Mouse (Mus musculus): ENCODE data around the gene 1700102P08Rik. TPM values are rescaled to one million over a fixed set of nuclear protein-coding genes. Genes with fewer than 3 reads are reported as not detected.

1700102P08Rik gene
- 6.2 TPM for total RNA-seq (2023)

DNA sequence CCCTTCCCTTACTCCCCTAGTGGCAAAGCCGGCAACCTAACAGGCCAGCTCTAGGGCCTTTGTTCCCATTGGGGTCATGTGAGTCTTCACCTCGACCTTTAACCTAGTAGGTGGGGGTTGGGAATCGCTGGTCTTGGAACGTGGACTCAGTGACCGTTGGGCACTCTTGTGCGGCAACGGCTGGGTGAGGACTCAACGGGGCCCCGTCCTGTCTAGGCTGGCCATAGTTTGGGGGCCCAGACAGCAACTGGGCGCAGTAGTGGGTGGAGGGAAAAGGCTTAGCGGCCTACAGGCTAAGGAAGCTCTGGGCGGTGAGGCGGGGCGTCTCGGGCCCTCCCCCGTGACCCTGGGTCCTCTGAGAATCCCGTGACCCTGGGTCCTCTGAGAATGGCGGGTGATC lies at the start of gene 1700102P08Rik:
Gene 1700102P08Rik (plus strand): TSS at position 130 of the 400 bp plus-strand sequence.

DNA sequence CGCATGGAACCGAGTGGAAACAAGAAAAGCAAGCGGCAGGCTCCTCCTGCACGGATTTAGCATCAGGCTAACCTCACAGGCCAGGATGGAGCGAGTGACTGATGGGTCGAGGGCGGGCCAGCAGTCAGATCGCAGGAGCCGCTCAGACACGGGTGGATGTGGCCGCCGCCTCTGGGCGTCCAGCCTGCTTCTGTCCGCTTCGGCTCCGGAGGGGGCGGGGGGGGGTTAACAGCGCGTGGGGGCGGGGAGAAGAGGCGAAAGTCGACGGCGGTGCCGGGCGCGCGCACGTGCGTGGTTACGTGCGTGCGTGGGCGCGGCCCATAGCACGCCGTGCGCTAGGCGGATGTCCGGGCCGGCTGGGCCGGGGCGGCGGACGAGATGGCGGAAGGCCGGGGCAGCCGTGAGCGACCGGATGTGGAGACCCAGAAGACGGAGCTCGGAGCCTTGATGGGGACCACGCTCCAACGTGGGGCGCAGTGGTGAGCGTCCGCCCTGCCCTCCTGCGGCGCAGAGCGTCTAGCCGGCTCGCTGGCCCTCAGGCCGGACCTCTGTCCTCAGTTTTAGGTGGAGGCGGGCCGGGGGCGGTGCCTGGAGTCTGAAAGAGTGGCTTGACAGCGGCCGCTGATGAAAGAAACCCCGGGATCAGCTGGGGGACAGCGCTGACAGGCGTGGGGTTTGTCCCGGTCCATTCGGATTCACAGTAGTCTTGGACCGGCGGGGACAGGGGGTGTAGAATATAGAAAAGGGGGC lies 44.9 kb upstream of the 1700102P08Rik start, which contains the start of gene Usp4:
Gene Usp4 (plus strand): TSS at position 314 of the 750 bp plus-strand sequence.

DNA sequence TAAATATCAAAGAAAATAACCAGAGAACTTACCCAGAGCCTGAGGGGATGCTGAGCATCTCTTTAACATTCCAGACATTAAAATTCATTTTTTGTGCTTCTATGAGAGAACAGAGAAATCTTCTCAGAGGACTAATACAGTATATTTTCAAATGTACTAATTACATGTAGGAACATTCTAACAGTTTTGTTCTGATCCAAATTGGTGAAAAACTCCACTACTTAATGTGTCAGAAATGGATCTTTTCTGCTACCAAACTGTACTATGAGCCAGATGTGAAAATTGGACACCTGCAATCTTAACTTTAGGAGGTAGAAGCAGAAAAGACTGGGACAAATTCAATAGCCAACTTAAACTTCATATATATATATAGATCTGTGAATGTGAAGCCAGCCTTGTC lies 35.8 kb downstream of the 1700102P08Rik start, which contains the start of gene Ccdc36:
Gene Ccdc36 (minus strand): TSS at position 101 of the 400 bp plus-strand sequence.

DNA sequence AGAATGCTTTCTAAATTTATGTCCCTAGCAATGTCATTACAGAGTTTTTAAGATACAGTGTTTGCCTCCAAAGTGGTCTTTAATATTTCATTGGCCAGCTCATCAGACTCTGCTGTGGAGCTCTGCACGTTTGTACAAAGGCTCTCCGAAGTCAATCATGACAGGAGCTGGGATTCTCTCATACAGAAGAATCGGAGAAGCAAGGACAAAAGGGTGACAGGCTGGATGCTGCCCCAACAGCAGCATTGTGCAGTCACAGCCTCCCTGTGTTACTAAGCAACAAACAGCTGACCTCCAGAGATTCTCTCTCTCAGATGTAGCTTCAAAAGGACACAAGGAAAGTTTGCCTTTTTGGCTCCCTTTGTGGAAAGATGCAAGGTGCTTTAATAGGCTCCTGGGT lies 43.6 kb downstream of the 1700102P08Rik start, which contains the start of gene BC048562:
Gene BC048562 (plus strand): TSS at position 301 of the 400 bp plus-strand sequence.

Other genes with a start within 250 kb of the 1700102P08Rik start
- 1.1 TPM for gene Bsn, start 202.4 kb upstream of the 1700102P08Rik start, total RNA-seq (2023)
- gene Dag1, start 128.8 kb upstream of the 1700102P08Rik start, total RNA-seq (2023), result 28.7 TPM
- gene Nicn1, start 102.4 kb upstream of the 1700102P08Rik start, total RNA-seq (2023), result 4.9 TPM
- 1.7 TPM for gene Amt, start 96.0 kb upstream of the 1700102P08Rik start, total RNA-seq (2023)
- 361 TPM for gene Rhoa, start 86.7 kb upstream of the 1700102P08Rik start, total RNA-seq (2023)
- gene Tcta, start 86.6 kb upstream of the 1700102P08Rik start, total RNA-seq (2023), result 9.9 TPM
- 247 TPM for gene Gpx1, start 53.9 kb upstream of the 1700102P08Rik start, total RNA-seq (2023)
- 140 TPM for gene Usp4, start 45.0 kb upstream of the 1700102P08Rik start, total RNA-seq (2023)
- gene Ccdc36, start 35.7 kb downstream of the 1700102P08Rik start, total RNA-seq (2023), result not detected
- gene BC048562, start 43.7 kb downstream of the 1700102P08Rik start, total RNA-seq (2023), result not detected
- gene Ccdc71, start 67.7 kb downstream of the 1700102P08Rik start, total RNA-seq (2023), result 25.0 TPM
- gene Klhdc8b, start 68.8 kb downstream of the 1700102P08Rik start, total RNA-seq (2023), result 4.3 TPM
- gene Lamb2, start 86.9 kb downstream of the 1700102P08Rik start, total RNA-seq (2023), result 2.4 TPM
- 305 TPM for gene Usp19, start 97.8 kb downstream of the 1700102P08Rik start, total RNA-seq (2023)
- 180 TPM for gene Qars, start 114.9 kb downstream of the 1700102P08Rik start, total RNA-seq (2023)
- gene Qrich1, start 124.0 kb downstream of the 1700102P08Rik start, total RNA-seq (2023), result 222 TPM
- gene Impdh2, start 167.5 kb downstream of the 1700102P08Rik start, total RNA-seq (2023), result 204 TPM
- gene Ndufaf3, start 174.6 kb downstream of the 1700102P08Rik start, total RNA-seq (2023), result 18.4 TPM
- 48.9 TPM for gene Dalrd3, start 177.1 kb downstream of the 1700102P08Rik start, total RNA-seq (2023)
- gene Wdr6, start 185.9 kb downstream of the 1700102P08Rik start, total RNA-seq (2023), result 30.9 TPM
- 8.6 TPM for gene P4htm, start 204.9 kb downstream of the 1700102P08Rik start, total RNA-seq (2023)

Measured in CD4-positive naive resting alpha-beta T cell, adult 57 days (primary cell).